Mouse (Mus musculus) v-Abl transformed pro-B cells (cell line): ENCODE results near the gene Plcd3.

Source experiments
- in situ Hi-C, 2 experiments: fragments of 400-800 bp; cut with MboI; formaldehyde crosslinking; loops; one replicate each; pipeline ENCODE4 v1.15.1; 2025; ENCODE audit not compliant: unreplicated experiment in 2 of 2

Gene Plcd3

GRCm38 (mm10) chr11:103118866-103119265 is 17.4 kb upstream of the Plcd3 start:
- in situ Hi-C loops, result loop anchor here in 1 of 2 experiments (25.0 kb wide), 1 partner anchor 568 kb away; the partner anchor contains the start of gene Gosr2

DNA sequence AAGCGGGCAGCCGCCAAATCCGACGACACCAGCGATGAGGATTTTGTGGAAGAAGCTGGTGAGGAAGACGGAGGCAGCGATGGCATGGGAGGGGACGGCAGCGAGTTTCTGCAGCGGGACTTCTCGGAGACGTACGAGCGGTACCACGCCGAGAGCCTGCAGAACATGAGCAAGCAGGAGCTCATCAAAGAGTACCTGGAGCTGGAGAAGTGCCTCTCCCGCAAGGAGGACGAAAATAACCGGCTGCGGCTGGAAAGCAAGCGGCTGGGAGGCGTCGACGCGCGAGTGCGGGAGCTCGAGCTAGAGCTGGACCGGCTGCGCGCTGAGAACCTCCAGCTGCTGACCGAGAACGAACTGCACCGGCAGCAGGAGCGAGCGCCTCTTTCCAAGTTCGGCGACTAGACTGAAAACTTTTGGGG is 16.1 kb upstream of the Plcd3 start:
- in situ Hi-C loops, result loop anchor here in 1 of 2 experiments (25.0 kb wide), 1 partner anchor 570 kb away; the partner anchor contains the start of gene Gosr2

DNA sequence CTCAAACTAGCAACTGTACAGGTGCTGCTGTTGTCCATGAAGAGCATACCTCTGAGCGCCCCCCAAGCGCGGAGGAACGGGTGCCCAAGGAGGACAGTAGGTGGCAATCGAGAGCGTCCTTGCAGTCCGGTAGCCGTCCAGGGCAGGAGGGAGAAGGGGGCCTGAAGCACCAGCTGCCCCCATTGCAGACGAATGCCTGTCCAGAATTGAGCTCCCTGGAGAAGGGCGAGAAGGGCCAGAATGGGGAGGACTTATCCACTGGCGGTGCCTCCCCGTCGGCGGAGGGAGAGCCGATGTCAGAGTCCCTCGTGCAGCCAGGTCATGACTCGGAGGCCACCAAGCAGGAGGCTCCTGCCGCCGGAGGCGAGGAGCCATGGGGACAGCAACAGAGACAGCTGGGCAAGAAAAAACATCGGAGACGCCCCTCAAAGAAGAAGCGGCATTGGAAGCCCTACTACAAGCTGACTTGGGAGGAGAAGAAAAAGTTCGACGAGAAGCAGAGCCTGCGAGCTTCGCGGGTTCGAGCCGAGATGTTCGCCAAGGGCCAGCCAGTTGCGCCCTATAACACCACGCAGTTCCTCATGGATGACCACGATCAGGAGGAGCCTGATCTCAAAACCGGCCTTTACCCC is 15.6 kb upstream of the Plcd3 start:
- in situ Hi-C loops, result loop anchor here in 1 of 2 experiments (25.0 kb wide), 1 partner anchor 570 kb away; the partner anchor contains the start of gene Gosr2

DNA sequence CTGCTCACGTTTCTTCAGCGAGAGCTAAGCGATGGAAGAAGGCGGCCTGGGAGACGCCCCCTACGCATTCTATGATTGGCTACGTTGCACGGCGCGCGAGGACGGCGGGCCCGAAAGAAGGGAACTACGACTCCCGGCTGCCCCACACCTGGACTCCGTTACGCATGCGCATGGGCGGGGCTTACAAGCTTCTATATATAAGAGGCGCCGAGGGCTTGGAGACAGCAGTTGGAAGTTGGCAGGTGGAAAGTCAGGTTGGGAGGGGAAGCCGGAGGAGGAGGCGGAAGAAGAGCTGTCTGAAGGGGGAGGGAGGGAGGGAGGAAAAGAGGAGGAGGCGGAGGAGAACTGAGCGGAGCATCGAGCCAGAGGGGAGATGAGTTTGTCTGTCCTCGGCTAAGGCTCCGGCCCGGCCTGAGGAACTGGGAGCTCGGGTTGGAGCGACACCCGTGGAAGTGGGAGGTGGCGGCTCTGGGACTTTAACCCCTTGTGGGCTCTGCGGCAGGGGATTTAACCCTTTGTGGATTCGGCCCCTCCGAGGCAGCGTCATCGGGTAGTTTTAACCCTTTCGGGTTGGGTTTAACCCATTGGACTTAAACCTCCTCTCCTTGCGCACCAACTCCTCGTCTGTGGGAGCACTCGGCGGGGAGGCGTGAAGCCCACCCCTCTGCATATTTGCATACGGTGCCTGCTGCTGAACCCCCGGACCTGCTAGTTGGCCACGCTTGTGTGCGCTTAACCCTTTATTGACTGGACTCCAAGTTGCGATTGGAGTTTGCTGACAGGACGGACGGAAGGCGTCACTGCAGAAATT is 14.8 kb upstream of the Plcd3 start, which contains the start of gene Hexim1:
Hexim1 (plus strand) TSS at position 224 of the 811 bp plus-strand sequence.
- in situ Hi-C loops, result loop anchor here in 1 of 2 experiments (25.0 kb wide), 1 partner anchor 571 kb away; the partner anchor contains the start of gene Gosr2

DNA sequence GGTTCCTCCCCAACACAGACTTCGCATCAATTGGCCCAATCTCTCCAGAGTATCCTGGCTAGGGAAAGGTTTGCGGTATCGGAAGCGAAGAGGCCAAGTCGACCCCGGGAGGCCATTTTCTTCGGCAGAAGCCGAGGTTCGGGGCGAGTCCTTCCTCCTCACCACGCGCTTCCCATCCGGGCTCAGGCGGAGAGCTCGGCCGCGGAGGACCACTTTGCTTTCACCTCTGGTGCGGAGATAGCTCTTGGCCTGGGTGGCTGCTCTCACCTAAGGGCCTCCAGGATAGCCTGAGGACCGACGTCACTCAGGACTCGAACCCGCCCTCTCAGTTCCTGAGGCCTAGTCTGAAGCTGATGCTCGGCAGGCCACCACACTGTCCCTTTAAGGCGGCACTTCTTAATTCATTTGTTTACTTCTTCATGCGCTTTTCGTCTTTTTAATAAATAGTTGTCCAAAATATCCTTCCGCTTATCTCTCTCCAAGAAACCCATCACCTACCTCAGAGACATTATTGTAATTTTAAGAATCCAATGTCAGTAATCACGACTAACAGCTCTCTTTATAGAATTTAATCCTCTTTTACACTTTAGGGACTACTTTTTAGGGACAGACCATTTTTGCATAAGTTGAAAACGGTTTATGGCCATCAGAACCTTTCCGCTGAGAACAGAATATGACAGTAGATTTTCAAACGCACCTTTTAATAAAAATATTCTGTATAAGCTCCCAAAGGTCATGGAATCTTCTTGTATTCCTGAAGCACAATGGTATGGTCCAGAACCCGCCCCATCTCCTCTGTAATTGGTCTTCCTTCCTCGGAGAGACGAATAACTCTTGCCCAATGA is 13.9 kb upstream of the Plcd3 start:
- in situ Hi-C loops, result loop anchor here in 1 of 2 experiments (25.0 kb wide), 1 partner anchor 572 kb away; the partner anchor contains the start of gene Gosr2

GRCm38 (mm10) chr11:103114270-103114943 is 12.9 kb upstream of the Plcd3 start:
- in situ Hi-C loops, result loop anchor here in 1 of 2 experiments (25.0 kb wide), 1 partner anchor 573 kb away; the partner anchor contains the start of gene Gosr2

- in situ Hi-C loops, result loop anchor here in 1 of 2 experiments (25.0 kb wide), 1 partner anchor 574 kb away; the partner anchor contains the start of gene Gosr2
These were observed 12.3 kb upstream of the Plcd3 start for GRCm38 (mm10) chr11:103113771-103114170.

- in situ Hi-C loops, result loop anchor here in 1 of 2 experiments (25.0 kb wide), 1 partner anchor 574 kb away; the partner anchor contains the start of gene Gosr2
These were observed 11.5 kb upstream of the Plcd3 start for GRCm38 (mm10) chr11:103113005-103113404.

DNA sequence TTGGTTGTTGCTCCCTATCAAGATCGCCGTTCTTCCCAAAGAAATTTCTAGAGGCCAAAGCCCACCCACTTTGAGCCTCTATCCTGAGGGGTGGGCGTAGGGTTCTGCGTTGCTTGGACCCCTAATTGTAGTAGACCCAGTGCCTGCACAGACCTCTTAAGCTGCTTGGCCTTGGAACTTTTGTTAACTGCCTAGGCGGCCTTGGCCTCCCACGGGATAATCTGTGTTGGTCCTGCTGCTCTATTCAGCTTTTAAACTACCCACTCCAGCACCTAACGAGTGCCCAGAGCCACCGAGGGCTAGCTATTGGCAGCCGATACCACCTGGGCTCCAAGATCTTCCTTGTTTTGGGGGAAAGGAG is 11.1 kb upstream of the Plcd3 start:
- in situ Hi-C loops, result loop anchor here in 1 of 2 experiments (25.0 kb wide), 1 partner anchor 575 kb away; the partner anchor contains the start of gene Gosr2

DNA sequence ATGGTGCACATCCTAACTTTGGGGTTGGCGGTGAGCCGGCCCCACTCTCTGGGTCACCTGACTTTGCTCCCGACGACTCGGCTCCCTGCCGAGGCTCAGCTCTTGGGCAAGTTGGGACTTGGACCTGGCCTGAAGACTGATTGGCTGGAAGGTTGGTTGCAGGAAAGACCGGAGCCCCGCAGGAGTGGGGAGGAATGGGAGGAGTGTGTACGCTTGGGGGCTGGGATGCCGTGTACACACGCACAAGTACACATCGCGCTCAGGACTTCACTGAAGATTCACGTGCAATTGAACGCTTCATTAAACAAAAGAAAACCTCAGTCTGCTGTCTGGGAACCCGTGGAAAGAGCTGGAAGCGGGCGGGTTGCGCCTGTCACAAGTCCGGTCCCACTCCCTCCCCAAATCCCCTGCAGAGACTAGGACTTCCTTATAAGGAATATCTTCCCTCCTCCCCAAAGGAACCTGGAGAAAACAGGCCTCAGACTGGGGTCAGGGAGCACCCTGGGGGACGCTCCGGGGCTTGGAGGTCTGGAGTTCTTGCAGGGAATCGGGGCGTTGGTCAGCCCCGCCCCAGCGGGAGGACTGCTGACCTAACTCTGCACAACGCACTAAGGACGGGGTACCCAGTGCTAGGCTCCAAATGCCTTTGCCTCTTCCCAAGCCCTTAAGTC is 10.6 kb upstream of the Plcd3 start:
- in situ Hi-C loops, result loop anchor here in 1 of 2 experiments (25.0 kb wide), 1 partner anchor 575 kb away; the partner anchor contains the start of gene Gosr2

GRCm38 (mm10) chr11:103111301-103111700 is 9.8 kb upstream of the Plcd3 start:
- in situ Hi-C loops, result loop anchor here in 1 of 2 experiments (25.0 kb wide), 1 partner anchor 576 kb away; the partner anchor contains the start of gene Gosr2

- in situ Hi-C loops, result loop anchor here in 1 of 2 experiments (10.0 to 25.0 kb wide), 2 partner anchors 358 to 581 kb away; partner anchors contain the start of gene Gosr2
These were observed 4.9 kb upstream of the Plcd3 start for GRCm38 (mm10) chr11:103106386-103106785.

DNA sequence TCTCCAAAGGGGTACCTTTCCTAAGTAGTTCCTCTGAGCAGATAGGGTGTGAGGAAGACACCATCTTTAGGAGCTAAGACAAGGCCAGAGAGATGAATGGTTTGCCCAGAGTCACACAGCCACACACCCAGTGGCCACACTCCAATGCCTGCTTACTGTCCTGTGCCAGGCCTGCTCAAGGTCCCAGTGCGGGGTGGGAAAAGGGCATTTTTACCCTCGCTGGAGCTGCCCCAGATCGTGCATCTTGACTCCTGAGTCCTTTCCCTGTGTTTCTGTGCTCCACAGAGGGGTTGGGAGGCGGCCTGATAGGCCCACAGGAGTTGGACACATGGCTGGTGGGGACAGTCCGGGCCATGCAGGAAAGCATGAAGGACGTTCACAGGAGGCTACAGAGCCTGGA is 4.4 kb upstream of the Plcd3 start:
- in situ Hi-C loops, result loop anchor here in 1 of 2 experiments (10.0 to 25.0 kb wide), 2 partner anchors 359 to 581 kb away; partner anchors contain the start of gene Gosr2

DNA sequence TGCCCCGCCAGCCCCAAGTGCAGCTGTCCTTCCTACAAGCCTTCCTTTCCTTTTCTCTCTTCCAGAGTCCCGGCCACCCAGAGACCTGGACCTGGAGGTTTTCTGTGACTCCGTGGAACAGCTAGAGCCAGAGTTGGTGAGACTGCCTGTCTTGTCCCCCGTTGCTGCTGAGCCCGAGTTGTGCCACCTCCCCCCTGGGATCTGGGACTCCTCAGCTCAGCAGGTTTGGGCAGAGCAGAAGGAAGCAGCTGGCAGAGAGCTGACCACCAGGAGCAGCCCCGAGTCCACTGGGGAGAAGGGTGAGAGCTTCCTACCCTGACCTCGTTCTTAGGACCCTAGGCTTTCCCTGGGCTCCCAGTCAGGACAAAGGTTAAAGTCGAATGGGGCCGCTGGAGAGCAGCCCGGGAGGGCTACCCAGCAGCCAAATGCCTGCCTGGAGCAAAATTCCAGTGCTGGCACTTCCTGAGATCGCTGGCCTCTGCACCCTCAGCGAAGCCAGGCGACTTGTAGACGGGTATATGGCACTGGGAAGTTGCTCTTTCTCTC is 3.8 kb upstream of the Plcd3 start:
- in situ Hi-C loops, result loop anchor here in 1 of 2 experiments (10.0 to 25.0 kb wide), 2 partner anchors 360 to 582 kb away; partner anchors contain the start of gene Gosr2

GRCm38 (mm10) chr11:103104469-103104868 is 3.0 kb upstream of the Plcd3 start:
- in situ Hi-C loops, result loop anchor here (5.0 to 25.0 kb wide), 6 partner anchors 53 to 583 kb away; partner anchors contain the start of gene Gosr2 (in 1 of the 2)

GRCm38 (mm10) chr11:103103621-103104020 is 2.2 kb upstream of the Plcd3 start:
- in situ Hi-C loops, result loop anchor here (5.0 to 25.0 kb wide), 6 partner anchors 54 to 584 kb away; partner anchors contain the start of gene Gosr2 (in 1 of the 2)

DNA sequence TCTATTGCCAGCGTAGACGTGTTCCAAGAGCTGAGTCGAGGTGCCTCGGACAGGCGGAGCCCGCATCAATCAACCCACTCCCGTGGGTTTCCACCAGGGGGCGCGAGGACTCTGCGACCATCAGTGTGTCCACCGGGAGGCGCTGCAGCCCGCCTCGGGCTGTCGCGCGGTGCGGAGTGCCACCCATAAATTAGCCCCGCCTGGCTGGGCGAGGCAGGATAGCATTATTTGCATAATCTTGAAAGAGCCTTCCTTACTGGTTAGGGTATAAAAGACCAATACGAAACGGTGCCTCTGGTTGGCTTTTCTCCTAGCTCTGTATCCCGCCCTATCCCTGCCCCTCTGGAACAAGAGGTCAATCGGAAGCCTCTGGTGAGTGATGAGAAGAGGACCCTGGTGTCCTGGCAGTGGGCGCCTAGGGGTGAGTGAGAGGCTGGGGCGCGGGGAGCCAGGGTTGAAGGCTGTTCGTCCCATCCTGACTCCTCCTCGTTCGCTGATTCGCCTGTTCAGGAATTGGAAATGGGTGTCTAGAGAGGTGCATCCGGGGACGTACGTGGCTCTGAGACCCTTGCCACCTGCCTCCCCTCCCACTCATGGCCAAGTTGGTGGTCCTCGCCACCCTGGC is 1.4 kb upstream of the Plcd3 start:
- in situ Hi-C loops, result loop anchor here (5.0 to 25.0 kb wide), 6 partner anchors 54 to 584 kb away; partner anchors contain the start of gene Gosr2 (in 1 of the 2)
